Mouse (Mus musculus) liver, embryonic 12.5 days (tissue): ENCODE results near the gene Slc38a4. TPM values are rescaled to one million over a fixed set of nuclear protein-coding genes. Genes with fewer than 3 reads are reported as not detected.

Experiments
- ATAC-seq: fragments of 200-750 bp; cut with Nextera tagmentation; 2 replicates; pipeline ENCODE4 v1.8.0; 2017; ENCODE audit warnings: moderate number of reproducible peaks, mild to moderate bottlenecking, moderate library complexity
- H3K27ac ChIP-seq: fragments of 300-500 bp; sonication (generic); 2 replicates; pipeline ENCODE4 v1.5.1; 2016; ENCODE audit warnings: mild to moderate bottlenecking
- H3K27me3 ChIP-seq: fragments of 300-500 bp; sonication (generic); replicated peaks from 2 replicates; pipeline ENCODE4 v1.6.1; 2016; ENCODE audit warnings: mild to moderate bottlenecking, moderate library complexity
- H3K36me3 ChIP-seq: fragments of 300-500 bp; sonication (generic); 2 replicates; pipeline ENCODE4 v1.6.1; 2016; ENCODE audit warnings: mild to moderate bottlenecking, moderate library complexity
- H3K4me1 ChIP-seq: fragments of 300-500 bp; sonication (generic); 2 replicates; pipeline ENCODE4 v1.6.1; 2016
- H3K4me2 ChIP-seq: fragments of 300-500 bp; sonication (generic); 2 replicates; pipeline ENCODE4 v1.6.1; 2016; ENCODE audit warnings: mild to moderate bottlenecking, moderate library complexity
- H3K4me3 ChIP-seq: fragments of 300-500 bp; sonication (generic); 2 replicates; pipeline ENCODE4 v1.5.1; 2016; ENCODE audit warnings: mild to moderate bottlenecking, moderate library complexity
- H3K9ac ChIP-seq: fragments of 300-500 bp; sonication (generic); 2 replicates; pipeline ENCODE4 v1.6.1; 2016; ENCODE audit warnings: mild to moderate bottlenecking, moderate library complexity
- H3K9me3 ChIP-seq: fragments of 300-500 bp; sonication (generic); replicated peaks from 2 replicates; pipeline ENCODE4 v1.6.1; 2016; ENCODE audit warnings: mild to moderate bottlenecking, moderate library complexity
- whole genome bisulfite sequencing: fragments of 180-500 bp; shearing (Covaris S2); methylation state at CpG from one replicate; pipeline ENCODE4 v1.1.7; 2016; ENCODE audit not compliant: insufficient replicate concordance; 5-methylcytosine and 5-hydroxymethylcytosine counted together
- polyA plus RNA-seq: library from polyadenylated mRNA; unstranded; fragments of >200 nt; fragmentation: Nextera tagmentation; extraction: Ambion mirVana; gene quantifications from 2 replicates; pipeline ENCODE4 v1.2.1, GENCODE M21; 2016

Gene Slc38a4
- polyA plus RNA-seq, 1 experiment from 2014 or later, result 43.1 TPM

DNA sequence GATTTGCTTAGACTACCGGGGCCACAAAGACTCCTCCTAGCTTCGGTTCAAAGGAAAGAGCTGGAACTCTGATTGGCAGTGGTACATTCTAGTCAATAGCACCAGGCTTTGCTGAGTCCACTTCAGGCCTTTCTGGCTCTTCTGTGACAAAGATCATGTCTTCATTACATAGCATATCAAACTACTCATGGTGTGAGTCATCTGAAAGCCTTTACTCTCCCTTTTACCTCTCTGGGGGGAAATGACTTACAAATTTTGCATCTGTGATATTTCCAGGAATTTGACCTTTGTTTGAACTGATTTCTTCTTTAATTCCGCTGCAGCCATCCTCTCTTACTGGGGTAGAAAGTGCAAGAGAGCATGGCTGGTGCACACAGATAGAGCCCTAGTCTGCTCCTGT is 46.5 kb downstream of the Slc38a4 start:
- Histone ChIP-seq H3K27me3 (no peaks in the 10 kb centered on the region), H3K36me3 (peaks cover 11% of the 10 kb centered on the region; the same call in 1 of the 2 replicates), H3K4me3 (no peak overlapping the region), H3K9me3 (no peaks in the 10 kb centered on the region), H3K9ac (no peak overlapping the region), H3K4me1 (peaks cover 13% of the 10 kb centered on the region), H3K4me2 (no peak overlapping the region), H3K27ac (no peak overlapping the region)
- ATAC-seq, result no peak
- 63% methylated on average over 3 of the region's 3 CpGs for WGBS

DNA sequence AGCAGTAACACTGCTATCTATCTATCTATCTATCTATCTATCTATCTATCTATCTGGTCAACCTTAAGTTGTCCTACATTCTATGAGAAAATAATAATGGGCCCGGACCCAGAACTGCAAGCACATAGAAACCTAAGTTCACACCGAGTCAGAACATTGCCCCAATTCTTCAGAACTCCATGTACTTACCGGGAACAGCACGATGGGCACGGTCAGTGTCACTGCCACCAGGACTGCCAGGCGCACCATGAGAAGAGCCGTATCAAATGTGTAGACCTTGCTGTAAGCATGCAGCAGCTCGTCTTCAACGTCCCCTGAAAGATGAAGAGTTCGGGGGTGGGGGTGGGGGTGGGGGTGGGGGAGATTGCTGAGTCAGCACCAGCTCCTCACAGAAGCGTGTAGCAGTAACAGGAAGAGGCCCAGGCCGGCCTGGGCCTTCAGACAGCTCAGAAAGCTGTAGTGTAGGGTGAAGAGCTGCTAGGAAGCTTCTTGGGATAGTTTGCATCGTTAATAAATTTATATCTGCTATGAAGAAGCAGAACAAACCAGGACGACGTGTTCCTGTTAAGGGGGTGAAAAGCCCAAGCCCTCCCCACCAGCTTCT is 50.0 kb downstream of the Slc38a4 start:
- Histone ChIP-seq H3K27me3 (no peaks in the 10 kb centered on the region), H3K4me1 (peaks cover 39% of the 10 kb centered on the region), H3K9me3 (no peaks in the 10 kb centered on the region), H3K4me2 (no peak overlapping the region), H3K4me3 (no peak overlapping the region), H3K27ac (peak overlapping the region; percentile 0; the same call in 1 of the 2 replicates), H3K9ac (no peak overlapping the region), H3K36me3 (peaks cover 3% of the 10 kb centered on the region; the same call in 1 of the 2 replicates)
- WGBS, result 53% methylated on average over 15 of the region's 15 CpGs
- no peak for ATAC-seq

DNA sequence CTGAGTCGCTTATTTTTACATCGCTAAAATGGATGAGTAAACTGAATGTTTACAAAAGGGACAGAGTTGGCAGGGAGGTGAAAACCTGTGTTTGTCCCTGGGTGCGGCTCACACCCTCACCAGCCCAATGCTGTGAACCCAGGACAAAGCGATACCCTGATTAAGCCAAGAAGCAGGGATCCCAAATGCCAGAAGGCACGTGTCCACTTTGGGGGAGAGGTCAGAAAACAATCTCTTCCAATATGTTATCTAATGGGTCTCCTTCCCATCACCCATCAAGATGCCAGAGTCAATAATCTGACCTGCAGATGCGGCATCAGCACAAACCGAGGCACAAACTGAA is 51.3 kb downstream of the Slc38a4 start:
- no peak overlapping the region for H3K4me3 ChIP-seq
- H3K4me2 ChIP-seq, result no peak overlapping the region
- no peaks in the 10 kb centered on the region for H3K27me3 ChIP-seq
- no peak for ATAC-seq
- peaks cover 52% of the 10 kb centered on the region for H3K4me1 ChIP-seq
- no peak overlapping the region for H3K9ac ChIP-seq
- WGBS, result 79% methylated on average over 7 of the region's 7 CpGs
- no peak overlapping the region for H3K27ac ChIP-seq
- peaks cover 3% of the 10 kb centered on the region; the same call in 1 of the 2 replicates for H3K36me3 ChIP-seq
- H3K9me3 ChIP-seq, result no peaks in the 10 kb centered on the region

DNA sequence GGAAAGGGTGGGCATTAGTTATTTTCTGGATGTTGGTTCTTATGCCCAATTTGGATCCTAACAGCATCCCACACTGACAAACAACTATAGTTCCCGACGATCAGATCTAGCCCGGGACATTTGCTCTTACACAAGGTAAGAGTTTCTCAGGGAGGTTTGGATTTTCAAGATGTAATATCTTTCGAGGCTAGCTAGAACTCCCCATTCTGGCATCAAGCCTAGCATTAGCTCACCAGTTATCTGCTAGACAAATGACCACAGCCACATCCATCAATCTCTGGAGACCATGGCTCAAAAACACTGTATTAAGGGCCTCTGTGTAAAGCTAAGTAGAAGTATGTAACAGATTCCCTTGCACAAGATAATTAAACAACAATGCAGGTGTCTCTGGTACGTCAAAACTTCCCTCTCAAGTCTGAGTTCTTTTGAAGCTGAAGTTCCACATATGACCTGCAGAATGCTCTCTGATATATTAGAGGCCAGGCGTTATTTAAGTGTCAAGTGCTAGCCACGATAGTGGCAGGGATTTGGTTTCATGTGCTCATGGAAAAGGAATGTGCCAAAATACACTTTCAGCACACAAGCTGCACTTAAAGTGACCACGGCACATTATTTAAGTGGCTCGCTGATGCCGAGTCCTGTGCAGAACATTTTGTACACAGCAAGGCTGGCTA is 51.8 kb downstream of the Slc38a4 start:
- peaks cover 6% of the 10 kb centered on the region; the same call in 1 of the 2 replicates for H3K36me3 ChIP-seq
- H3K27me3 ChIP-seq, result no peaks in the 10 kb centered on the region
- ATAC-seq, result no peak
- H3K27ac ChIP-seq, result no peak overlapping the region
- no peak overlapping the region for H3K9ac ChIP-seq
- no peak overlapping the region for H3K4me3 ChIP-seq
- no peaks in the 10 kb centered on the region for H3K9me3 ChIP-seq
- peaks cover 55% of the 10 kb centered on the region for H3K4me1 ChIP-seq
- 67% methylated on average over 10 of the region's 10 CpGs for WGBS
- no peak overlapping the region for H3K4me2 ChIP-seq

DNA sequence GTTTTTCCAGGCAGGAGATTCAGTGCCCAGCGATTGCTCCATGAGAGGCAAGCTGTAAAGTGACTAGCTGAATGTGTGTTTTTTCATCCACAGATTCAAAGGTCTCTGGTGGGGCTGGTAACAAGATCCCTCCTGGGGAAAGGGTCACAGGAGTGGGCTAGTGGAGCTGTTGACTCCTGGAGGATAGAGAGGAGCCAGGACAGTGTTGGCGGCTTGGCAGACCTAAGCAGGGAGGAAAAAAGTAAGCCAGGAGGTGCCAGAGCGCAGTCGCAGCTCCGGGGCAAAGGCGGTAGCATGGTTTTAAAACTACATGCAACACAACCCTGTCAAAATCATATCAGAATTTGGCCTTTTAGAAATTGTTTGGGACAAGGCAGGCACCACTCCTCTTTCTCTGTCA is 52.6 kb downstream of the Slc38a4 start:
- Histone ChIP-seq H3K4me3 (peak overlapping the region; percentile 21; the same call in 1 of the 2 replicates), H3K27ac (no peak overlapping the region), H3K9ac (no peak overlapping the region), H3K4me2 (peak overlapping the region; percentile 36), H3K4me1 (peaks cover 55% of the 10 kb centered on the region), H3K27me3 (no peaks in the 10 kb centered on the region), H3K9me3 (no peaks in the 10 kb centered on the region), H3K36me3 (peaks cover 8% of the 10 kb centered on the region; the same call in 1 of the 2 replicates)
- WGBS, result 69% methylated on average over 6 of the region's 6 CpGs
- no peak for ATAC-seq

DNA sequence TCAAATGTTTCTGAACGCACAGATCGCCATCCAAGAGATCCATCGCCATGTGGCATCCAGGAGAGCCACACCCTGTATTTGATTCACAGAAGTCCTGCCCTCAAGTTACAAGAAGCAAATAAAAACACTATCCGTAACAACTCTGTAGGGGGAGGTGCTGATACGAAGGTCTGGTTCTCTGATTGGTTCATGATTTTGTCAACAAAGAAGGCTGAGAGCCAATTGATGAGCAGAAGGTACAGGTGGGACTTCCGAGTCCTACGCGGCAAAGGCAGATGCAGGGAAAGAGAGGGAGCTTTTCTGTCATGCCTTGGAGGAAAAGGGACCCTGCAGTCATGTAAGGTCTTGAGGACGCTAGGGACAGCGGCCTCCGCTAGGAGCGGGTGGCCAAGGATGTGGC is 53.0 kb downstream of the Slc38a4 start:
- 69% methylated on average over 12 of the region's 12 CpGs for WGBS
- Histone ChIP-seq H3K36me3 (peaks cover 8% of the 10 kb centered on the region; the same call in 1 of the 2 replicates), H3K4me2 (peak overlapping the region; percentile 36), H3K27me3 (no peaks in the 10 kb centered on the region), H3K9ac (no peak overlapping the region), H3K27ac (no peak overlapping the region), H3K4me1 (peaks cover 55% of the 10 kb centered on the region), H3K9me3 (no peaks in the 10 kb centered on the region), H3K4me3 (peak overlapping the region; percentile 21; the same call in 1 of the 2 replicates)
- peak; percentile 55 for ATAC-seq

DNA sequence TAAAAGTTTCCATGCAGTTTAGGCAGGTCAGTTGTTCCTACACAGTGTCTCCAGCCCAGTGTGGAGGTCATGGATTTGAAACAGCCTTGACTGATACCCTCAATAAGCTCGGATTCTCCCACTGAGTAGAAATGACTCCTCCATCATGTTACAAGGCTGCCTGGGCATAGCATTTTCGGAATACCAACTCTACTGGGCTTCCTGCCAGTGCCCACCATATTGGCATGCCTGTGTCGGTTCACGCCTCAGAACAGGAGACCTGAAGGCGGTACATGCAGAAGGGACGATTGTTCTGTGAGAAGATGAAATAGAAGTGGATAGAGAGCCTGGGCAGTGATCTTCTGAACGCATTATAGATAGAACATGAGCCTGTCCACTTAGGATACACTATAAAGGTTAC is 53.9 kb downstream of the Slc38a4 start:
- peak overlapping the region; percentile 73; the same call in 1 of the 2 replicates for H3K27ac ChIP-seq

DNA sequence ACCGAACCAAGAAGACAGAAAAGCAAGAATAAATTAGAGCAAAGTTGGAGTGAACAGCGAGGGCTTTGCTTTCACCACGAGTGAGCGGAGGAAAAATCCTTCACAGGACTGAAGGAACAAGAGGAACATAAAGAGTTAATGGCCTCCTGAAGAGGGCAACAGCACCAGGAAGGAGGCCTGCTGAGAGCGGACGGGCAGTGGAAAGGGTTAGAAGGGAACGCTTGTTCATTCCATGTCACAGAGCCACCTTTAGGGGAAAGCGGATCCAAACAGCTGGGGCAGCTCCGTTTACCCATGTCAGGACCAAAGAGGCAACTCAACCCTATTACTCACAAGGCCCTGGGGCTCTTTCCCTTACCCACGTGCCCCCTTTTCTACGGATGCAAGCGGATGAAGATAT is 54.3 kb downstream of the Slc38a4 start:
- no peaks in the 10 kb centered on the region for H3K27me3 ChIP-seq
- H3K9me3 ChIP-seq, result no peaks in the 10 kb centered on the region
- peaks cover 14% of the 10 kb centered on the region for H3K36me3 ChIP-seq
- no peak for ATAC-seq
- peak overlapping the region; percentile 38; the same call in 1 of the 2 replicates for H3K4me2 ChIP-seq
- H3K4me1 ChIP-seq, result peaks cover 55% of the 10 kb centered on the region
- H3K9ac ChIP-seq, result no peak overlapping the region
- H3K27ac ChIP-seq, result peak overlapping the region; percentile 73; the same call in 1 of the 2 replicates
- WGBS, result 65% methylated on average over 12 of the region's 12 CpGs
- no peak overlapping the region for H3K4me3 ChIP-seq

More for the DNA sequence above, 53.9 kb downstream of the Slc38a4 start:
- 83% methylated on average over 7 of the region's 7 CpGs for WGBS
- Histone ChIP-seq H3K27me3 (no peaks in the 10 kb centered on the region), H3K9ac (no peak overlapping the region), H3K4me1 (peaks cover 55% of the 10 kb centered on the region), H3K4me3 (no peak overlapping the region), H3K36me3 (peaks cover 13% of the 10 kb centered on the region), H3K9me3 (no peaks in the 10 kb centered on the region), H3K4me2 (no peak overlapping the region)
- no peak for ATAC-seq

DNA sequence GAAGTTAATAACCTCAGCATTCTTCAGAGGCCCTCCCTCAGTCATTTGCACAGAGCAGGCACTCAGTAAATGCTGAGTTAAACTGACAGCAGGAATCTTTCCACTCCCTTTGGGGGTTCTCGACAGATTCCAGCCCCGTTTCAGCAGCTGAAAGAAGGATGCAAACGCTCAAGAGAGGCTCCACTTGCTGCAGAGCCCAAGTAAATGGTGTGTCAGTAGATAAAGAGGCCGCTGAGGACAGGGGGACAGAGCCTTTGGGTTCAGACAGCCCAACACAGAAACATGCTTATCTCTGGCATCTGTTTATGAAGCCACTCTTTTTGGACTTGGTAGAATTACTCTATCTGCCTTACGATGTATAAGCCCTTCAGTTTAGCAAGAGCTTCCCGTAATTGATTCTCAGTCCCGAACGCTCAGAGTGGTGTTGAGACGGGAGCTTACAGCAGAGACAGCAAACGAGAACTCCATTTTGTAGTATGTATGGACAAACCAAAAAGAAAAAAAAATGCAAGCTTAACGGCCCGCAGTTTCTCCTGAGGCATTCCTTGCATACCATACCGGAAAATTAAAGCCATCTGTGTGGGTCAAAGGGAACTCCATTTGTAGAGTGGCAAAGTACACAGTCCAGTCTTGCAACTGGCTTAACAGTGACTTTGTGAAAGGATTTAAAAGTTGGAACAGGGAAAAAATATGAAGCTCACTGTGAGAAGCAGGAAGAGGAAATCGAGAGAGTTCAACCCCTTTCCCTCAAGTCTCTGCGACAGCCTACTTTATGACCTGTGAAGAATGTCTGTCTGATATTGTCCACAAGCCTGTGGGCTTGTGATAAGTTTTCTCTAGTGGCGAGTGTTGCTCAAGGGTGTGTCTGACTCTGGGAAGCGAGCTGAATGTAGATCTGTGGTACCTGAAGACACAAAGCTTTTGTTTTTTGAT is 55.2 kb downstream of the Slc38a4 start:
- Histone ChIP-seq H3K36me3 (peaks cover 14% of the 10 kb centered on the region), H3K4me1 (peaks cover 46% of the 10 kb centered on the region), H3K9me3 (no peaks in the 10 kb centered on the region), H3K27me3 (no peaks in the 10 kb centered on the region), H3K4me3 (no peak overlapping the region), H3K4me2 (peak overlapping the region; percentile 38), H3K27ac (peak overlapping the region; percentile 73), H3K9ac (no peak overlapping the region)
- WGBS, result 34% methylated on average over 17 of the region's 17 CpGs
- peak; percentile 77 for ATAC-seq

DNA sequence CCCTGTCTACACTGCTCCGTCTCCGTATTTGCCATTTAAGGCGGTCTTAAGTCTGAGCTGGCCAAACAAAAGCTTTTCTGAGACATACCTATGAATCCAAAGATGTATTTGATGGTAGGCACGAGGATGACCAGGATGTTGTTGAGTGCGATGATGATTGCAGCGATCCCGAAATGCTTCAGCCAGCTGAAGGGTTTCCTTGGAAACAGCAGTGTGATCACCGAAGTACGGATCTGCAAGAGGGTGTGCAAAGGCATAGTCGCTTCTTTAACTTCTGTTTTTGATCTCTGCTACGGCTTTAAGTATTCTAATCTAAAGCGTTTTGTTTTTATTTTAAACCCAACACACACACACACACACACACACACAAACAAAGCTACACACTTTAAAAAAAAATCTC is 56.4 kb downstream of the Slc38a4 start:
- 84% methylated on average over 12 of the region's 12 CpGs for WGBS
- Histone ChIP-seq H3K4me2 (no peak overlapping the region), H3K4me1 (peaks cover 43% of the 10 kb centered on the region), H3K4me3 (no peak overlapping the region), H3K36me3 (peaks cover 14% of the 10 kb centered on the region), H3K27ac (no peak overlapping the region), H3K9me3 (no peaks in the 10 kb centered on the region), H3K9ac (no peak overlapping the region), H3K27me3 (no peaks in the 10 kb centered on the region)
- ATAC-seq, result no peak

DNA sequence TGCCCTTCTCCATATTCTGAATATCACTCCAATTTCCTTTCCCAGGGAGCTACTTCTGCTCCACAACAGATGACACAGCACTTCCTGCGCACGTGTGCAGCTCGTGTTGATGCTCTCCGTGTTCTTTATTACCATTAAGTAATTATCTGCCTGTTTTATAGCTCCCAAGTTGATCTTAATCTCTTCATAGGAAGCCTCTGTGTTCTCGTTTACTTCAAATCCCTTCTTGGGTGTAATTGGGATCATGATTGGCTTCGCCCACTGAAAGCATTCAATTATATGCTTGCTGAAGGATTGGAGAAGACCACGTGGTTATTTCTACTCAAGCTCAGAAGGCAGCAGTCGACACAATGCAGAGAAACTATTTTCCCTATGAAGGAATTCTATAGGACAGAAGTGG is 70.1 kb downstream of the Slc38a4 start:
- 51% methylated on average over 8 of the region's 8 CpGs for WGBS
- no peaks in the 10 kb centered on the region for H3K27me3 ChIP-seq
- H3K36me3 ChIP-seq, result no peaks in the 10 kb centered on the region
- no peaks in the 10 kb centered on the region for H3K9me3 ChIP-seq
- no peak overlapping the region for H3K4me3 ChIP-seq
- H3K4me1 ChIP-seq, result peaks cover 5% of the 10 kb centered on the region; the same call in 1 of the 2 replicates
- ATAC-seq, result no peak
- no peak overlapping the region for H3K9ac ChIP-seq
- no peak overlapping the region for H3K4me2 ChIP-seq
- no peak overlapping the region for H3K27ac ChIP-seq
